Mouse (Mus musculus) heart, postnatal 4 days (tissue): ENCODE measurements around the gene Adgrf4. TPM values are rescaled to one million over a fixed set of nuclear protein-coding genes. Genes with fewer than 3 reads are reported as not detected.

Experiments used
- DNase-seq: peaks from one replicate; pipeline ENCODE4 v3.0.0; 2021
- total RNA-seq, 2 experiments: library from RNA; stranded (reverse); gene quantifications; 2 replicates each; pipeline ENCODE4 v1.2.3; 2021

Adgrf4 gene
- under 1 TPM; 0.14 TPM for total RNA-seq

DNA sequence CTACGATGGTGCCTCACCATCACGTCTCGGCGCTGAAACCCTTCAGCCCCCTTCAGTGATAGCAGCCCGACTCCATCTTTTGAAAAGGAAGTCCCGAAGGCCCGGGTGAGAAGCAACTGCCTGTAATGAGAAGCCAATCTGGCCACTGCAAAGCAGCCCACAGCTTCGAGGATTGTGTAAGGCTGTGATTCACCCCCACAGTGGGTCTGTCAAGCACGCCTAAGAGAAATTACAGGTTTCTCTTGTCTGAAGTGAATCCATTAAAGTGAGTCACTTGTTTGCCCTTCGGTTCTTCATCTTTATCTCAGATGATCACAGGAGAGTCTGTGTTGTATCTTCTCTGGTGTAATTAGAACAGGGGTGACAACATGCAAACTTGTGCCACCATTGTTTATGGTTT, at the start of gene Adgrf4:
Gene Adgrf4 (minus strand): TSS at position 149 of the 400 bp plus-strand sequence.
- no peak for DNase-seq

GRCm38 (mm10) chr17:42741801-42742217, 49.7 kb upstream of the Adgrf4 start, which contains the start of gene Adgrf2:
TSS of gene Adgrf2 (minus strand) at chr17:42742179.
- peak; percentile 31 for DNase-seq

- DNase-seq: no peak
These were observed 46.7 kb upstream of the Adgrf4 start for GRCm38 (mm10) chr17:42738794-42739193.

- DNase-seq: no peak
These were observed 25.1 kb upstream of the Adgrf4 start for GRCm38 (mm10) chr17:42717161-42717560.

GRCm38 (mm10) chr17:42714991-42715390, 22.9 kb upstream of the Adgrf4 start:
- no peak for DNase-seq

- DNase-seq: no peak
These were observed 18.6 kb upstream of the Adgrf4 start for GRCm38 (mm10) chr17:42710717-42711116.

GRCm38 (mm10) chr17:42705611-42706010, 13.5 kb upstream of the Adgrf4 start:
- no peak for DNase-seq

DNA sequence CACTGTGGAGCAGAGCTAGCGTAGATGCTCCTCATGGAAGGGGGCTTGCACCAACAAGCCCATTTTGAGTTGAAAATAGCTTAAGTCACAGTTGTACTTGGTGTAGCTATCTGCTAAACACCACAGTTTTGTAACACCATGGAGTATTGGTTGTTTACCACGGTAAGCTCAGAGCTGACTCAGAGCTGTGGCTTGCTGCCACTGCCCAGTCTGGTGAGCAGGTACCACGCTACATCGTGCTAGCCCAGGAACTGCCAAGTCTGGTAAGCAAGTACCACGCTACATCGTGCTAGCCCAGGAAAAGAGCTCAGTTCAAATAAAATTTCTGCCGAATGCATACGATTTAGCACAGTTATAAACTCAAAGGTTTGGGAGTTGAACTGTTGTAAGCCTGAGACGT, 10.1 kb upstream of the Adgrf4 start:
- DNase-seq: no peak

- DNase-seq: peak; percentile 18
These were observed 2.6 kb upstream of the Adgrf4 start for GRCm38 (mm10) chr17:42694730-42695129.

DNA sequence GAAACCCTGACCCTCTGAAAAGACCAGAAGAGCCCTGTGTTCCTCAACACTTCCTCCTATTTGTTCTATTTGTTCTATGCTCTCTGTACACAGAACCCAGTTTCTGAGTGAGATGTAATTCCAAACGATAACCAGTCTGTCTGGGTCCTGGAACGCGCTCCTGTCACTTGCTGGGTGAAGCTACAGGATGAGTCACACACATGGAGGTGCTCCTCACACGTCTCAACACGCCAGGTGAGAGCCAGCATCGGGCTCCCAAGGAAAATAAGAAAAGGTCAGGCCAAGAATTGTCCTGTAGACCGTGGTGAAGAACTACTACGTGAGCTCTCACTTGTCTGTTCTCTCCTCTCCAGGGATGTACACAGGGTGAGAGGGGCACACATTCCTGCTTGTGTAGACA, 1.6 kb downstream of the Adgrf4 start:
- no peak for DNase-seq

DNA sequence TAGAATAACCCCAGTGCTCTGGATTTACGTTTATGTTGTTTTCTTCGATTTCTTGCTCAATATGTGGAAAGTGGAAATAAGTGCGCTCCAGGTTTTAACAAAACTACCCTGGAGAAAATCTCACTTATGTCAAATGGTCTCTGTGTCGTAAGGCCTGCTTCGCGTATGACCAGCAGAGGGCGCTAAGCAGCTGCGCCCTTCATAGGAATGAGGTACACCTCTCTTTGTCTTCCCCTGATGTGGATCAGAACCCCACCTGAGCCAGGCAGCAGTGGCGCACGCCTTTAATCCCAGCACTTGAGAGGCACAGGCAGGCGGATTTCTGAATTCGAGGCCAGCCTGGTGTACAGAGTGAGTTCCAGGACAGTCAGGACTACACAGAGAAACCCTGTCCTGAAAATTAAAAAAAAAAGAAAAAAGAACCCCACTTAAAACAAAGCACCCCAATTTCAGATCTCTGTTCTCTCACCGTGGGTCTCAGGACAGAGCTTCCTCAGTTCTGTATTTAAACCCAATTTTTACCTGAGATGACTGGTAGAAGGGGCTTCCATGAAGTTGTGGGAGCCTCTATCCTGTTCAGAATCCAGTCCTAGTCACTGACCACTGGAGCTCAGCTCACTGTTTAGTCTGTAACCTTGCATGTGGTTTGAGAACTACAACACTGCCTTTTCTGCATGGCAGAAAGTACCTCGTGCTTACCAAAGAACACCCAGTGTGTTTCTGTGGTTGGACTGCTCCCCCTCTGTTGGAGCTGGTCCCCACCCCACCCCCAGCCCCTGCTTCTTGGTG, 33.3 kb downstream of the Adgrf4 start:
- peak; percentile 49 for DNase-seq

DNA sequence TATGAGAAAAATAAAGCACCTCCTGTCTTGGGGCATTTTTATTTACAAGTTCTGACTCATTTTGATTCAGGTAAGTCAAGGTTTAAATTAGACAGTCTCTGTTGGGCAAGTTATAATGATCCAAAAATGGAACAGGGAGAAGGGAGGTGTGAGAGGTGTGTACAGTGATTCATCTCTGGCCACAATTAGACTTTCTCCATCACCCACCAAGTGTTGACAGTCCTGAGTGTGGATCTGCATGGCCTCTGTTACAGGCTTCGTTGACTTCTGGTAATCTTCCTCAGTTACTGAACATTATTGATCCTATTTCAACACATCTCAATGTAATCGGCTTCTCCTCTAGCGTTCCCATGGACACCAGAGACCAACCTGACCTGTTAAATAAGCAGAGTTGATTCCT, 48.7 kb downstream of the Adgrf4 start:
- DNase-seq: peak; percentile 49

- DNase-seq: peak; percentile 22
These were observed 61.9 kb downstream of the Adgrf4 start for GRCm38 (mm10) chr17:42630206-42630605.

DNA sequence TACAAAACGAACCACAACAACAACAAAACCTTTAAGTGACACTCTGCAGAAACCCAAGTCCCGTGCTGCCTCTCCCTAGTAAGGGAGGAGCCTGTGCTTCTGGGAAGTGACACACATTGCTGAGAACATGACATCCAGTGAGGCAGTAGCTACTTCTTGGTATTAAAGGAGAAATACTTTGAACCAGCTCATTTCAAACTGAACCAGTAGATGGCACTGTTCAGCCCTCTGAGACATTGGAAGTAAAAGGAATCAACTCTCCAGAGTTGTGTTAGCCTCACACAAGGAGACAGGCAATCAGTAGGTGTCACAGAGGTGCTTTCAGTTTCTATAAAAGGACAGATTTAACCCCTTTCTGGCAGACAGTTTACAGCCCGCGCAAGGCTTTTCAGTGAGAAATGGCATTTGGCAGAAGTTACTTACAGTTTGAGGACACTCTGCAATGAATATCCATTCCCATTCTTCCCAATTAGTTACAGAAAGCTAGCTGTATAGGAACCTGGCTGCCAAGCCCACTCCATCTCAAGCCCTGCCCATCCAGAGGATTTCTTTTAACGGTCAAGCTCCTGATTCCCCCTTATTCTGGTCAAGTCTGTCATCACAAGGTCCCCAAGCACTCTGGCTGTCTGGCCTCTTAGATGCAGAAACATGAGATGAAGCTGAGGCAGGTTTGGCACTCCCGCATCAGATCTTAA, 78.9 kb downstream of the Adgrf4 start:
- DNase-seq: peak; percentile 42

DNA sequence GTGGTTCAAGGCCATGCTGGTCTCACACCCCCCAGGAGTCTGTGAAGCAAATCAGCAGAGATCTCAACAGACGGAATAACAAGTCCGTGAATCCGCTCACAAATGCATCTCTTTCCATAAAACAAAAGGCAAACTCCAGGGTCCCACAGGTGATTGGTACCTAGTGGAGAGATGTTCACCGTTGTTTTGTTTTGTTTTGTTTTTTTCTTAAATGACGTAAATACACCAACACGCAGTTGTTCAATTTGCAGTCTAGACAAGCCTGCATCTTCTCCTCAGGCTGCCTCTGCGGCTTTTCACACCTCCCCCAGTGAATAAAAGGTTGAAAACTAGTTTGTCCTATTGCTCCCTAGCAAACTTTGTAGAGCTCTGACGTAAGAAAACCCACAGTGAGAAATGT, 80.8 kb downstream of the Adgrf4 start, which contains the start of gene Opn5:
Gene Opn5 (minus strand): TSS at position 101 of the 400 bp plus-strand sequence.
- no peak for DNase-seq

DNA sequence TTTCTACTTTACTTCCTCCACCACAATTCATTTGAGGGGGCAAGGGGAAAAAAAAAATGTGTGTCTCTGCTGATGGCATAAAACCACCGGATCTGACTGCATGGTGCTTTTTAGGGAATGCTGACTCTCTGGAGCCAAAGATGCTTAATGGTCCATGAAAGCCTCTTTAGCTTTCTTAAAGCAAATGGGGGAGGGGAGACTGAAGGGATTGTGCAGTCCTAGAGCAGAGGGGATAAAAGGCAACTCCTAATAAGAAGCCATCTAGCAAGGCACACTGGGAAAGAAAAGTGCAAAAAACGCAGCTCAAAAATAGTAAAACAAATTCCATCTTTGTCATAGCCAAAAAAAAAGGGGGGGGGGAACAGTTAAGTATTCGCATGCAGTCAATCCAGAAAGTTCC, 83.8 kb downstream of the Adgrf4 start:
- no peak for DNase-seq

Other genes with a start within 250 kb of the Adgrf4 start
- not detected for gene Opn5, start 80.9 kb downstream of the Adgrf4 start, total RNA-seq
- under 1 TPM; 0.20 to 0.36 TPM for gene Adgrf2, start 49.9 kb upstream of the Adgrf4 start, total RNA-seq
- 10 to 100 TPM; 36.3 to 39.1 TPM for gene Cd2ap, start 184.4 kb upstream of the Adgrf4 start, total RNA-seq